Mouse (Mus musculus): ENCODE results near the gene Syne2. TPM values are rescaled to one million over a fixed set of nuclear protein-coding genes. Genes with fewer than 3 reads are reported as not detected.
A peak's percentile ranks its signal among the peaks of the same experiment; 100 is the strongest.

Syne2 gene
- total RNA-seq, 2 experiments from 2014 or later = 46.8 to 78.3 TPM

DNA sequence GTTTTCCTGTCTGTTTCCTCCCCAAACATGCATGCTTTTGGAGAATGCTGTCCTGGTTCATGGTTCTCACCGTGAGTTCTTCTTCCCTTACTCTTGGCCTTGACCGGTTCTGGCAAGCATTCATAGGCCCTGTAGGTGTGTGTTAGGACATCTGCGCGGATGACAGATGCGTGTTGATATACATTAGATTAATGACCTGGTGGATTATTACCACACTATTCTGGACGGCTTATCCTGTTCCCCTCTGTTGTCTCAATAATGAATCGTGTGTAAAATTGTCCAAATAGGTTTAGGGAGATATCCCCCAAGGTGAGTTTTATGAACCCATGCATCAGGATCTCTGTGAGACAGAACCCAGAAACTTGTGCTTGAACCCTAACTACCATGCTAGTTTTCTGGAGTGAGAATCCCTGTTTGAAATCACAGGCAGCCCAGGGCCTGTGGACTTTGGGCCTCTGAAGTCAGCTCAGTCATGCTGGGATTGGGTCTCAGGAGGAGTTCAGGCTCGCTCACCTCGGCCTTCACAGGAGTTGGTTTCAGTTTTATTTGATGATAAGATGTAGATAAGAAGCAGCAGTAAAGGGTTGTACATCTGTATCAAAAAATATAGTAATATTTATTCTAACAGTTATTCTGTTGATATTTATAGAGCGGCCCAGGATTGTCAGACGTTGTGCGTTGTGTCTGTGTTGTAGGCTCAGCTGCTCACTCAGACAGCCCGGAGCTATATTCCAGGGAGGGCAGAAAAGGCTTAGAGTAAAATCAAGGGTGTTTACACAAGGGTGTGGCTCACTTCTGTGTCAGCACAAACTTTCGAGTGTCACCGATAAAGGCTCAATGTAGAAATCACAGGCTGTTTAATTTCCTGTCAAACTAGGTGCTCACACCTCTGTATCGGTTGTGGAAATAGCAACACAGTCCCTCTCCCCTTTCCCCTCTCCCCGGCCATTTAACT is 48.8 kb downstream of the Syne2 start:
- no peak for DNase-seq

- no peak for DNase-seq
Measured at GRCm38 (mm10) chr12:75873546-75874235, 55.8 kb downstream of the Syne2 start.

DNA sequence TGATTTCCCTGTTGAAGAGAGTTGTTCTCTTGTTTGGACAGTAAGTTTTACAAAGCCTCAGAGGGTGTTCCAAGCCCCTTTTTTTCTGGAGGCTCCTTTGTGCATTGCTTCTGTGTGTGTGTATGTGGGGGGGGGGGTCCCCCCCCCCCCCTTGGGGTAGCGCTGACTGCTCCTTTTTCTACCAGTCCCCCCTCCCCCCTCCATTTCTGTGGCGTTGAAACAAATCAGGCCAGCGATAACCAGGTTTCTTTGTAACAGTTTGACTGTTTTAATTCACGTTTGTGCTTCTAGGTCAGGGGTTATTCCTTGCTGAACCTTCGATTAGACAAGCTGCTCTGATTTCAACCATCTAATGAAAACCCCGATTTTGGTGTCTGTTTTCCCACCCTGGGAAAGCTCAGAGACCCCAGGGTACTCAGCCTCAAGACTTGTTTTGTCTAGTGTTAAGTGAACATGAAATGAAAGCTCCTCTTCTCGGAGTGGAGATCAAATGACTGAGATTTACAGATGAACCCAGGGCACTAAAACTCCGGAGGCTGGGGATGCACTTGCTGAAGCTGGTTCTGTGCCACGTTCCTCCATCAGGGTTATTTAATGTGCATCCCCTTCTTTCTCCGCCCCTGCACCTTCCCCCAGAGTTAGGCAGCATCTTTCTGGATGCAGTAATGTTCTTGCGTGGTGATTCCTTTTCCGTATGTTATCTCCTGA is 56.5 kb downstream of the Syne2 start:
- no peak for DNase-seq

DNA sequence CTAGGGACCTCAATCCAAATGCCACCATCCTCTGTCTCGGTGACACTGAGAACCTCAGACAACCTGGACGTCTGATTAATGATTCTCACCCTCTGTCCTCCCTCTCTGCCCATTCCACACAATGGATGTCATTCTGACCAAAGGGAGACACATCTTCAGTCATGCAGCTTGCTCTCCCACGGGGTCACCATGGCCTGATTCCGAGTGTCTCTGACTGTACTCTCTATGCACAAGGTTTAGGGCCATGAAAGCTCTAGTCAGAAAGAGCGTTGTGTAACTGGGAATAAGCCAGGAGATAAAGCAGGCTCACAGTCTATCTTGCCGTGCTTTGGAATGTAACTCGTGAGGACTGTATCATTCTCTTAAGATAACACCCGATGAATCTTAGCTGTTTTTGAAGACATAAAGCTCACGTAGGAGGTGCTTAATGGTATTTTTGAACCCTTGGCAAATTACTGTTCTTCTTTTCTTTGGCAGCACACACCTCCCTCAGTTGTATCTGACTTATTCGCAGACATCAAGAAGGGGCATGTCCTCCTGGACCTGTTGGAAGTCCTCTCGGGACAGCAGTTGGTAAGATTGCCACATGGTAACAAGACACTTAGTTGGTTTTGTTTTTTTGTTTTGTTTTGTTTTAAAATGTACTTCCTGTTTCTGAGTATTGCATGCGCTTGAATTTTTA is 61.8 kb downstream of the Syne2 start:
- DNase-seq = no peak

GRCm38 (mm10) chr12:75881554-75881953 is 63.6 kb downstream of the Syne2 start:
- no peak for DNase-seq

- no peak for DNase-seq
Measured at GRCm38 (mm10) chr12:75886161-75886560, 68.2 kb downstream of the Syne2 start.

DNA sequence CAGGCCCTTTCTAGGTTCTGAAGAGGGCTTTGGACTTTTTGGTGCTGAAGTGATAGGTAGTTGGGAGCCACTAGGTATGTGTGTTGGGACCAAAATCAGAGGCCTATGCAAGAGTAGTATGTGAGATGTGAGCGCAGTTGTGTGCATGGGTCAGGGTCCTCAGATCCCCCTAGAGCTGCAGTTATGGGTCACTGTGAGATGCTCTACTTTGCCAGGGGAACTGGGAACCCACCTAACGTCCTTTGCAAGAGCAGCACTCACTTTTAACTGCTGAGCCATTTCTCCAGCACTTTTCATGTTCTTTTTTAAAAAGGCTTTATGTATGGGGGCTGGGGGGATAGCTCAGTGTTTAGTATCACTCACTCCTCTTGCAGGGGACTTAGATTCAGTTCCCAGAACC is 69.0 kb downstream of the Syne2 start:
- no peak for DNase-seq

DNA sequence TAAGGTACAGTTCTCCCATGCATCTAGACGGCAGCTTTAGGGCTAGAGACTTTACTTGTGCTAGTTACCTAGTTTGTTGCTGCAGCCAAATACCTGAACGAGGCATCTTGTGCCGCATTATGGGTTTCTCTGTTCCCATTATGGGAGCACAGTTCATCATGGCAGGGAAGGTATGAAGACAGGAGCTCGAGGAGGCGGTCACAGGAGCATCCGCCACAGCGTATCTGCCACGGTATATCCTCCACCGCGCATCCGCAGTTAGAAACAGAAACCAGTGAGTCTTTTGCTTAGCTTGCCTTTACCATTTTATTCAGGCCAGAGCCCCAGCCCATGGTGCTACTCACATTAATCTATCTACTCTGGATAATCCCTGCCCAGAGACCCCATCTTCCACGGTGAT is 70.8 kb downstream of the Syne2 start:
- DNase-seq = no peak

GRCm38 (mm10) chr12:75891206-75891605 is 73.3 kb downstream of the Syne2 start:
- no peak for DNase-seq

GRCm38 (mm10) chr12:75893392-75893791 is 75.5 kb downstream of the Syne2 start:
- DNase-seq = peak; percentile 39

GRCm38 (mm10) chr12:75894316-75894997 is 76.5 kb downstream of the Syne2 start:
- DNase-seq = no peak

DNA sequence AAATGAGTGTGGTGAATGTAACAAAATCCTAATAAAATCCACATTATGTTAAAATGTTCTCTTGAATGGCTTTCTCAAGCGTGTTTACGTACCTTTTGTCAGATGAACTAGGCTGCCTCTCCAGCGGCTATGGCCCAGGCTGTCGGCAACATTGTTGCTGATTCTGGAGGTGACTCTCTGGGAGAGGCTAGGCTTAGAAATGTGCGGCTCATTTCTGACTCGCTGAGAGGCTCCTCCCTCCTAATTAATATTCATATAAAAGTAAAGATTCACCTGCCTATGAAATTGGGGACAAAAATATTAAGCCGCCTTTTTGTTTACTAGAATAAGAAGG is 77.0 kb downstream of the Syne2 start:
- DNase-seq = no peak

GRCm38 (mm10) chr12:75897793-75898192 is 79.9 kb downstream of the Syne2 start:
- DNase-seq = peak; percentile 58

- DNase-seq = no peak
Measured at GRCm38 (mm10) chr12:75901721-75902120, 83.8 kb downstream of the Syne2 start.

DNA sequence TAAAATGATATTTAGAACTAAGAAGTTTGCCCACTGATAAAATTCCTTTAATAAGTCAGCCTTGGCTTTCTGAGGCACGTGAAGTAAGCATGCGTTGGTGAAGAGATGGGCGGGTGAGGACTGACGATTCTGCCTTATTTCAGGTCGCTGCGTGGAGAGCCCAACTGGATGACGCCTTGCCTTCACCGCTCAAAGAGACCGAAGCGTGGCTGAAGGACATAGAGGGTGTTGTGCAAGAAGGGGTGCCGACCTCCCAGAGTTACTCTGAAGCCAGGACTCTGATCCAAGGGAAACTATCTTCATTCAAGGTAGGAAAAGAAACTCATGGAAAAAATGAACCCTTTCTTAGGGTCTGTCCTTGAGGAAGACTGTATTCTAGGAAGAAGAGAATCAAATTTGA is 86.1 kb downstream of the Syne2 start:
- peak; percentile 24 for DNase-seq

- DNase-seq = no peak
Measured at GRCm38 (mm10) chr12:75905304-75905703, 87.4 kb downstream of the Syne2 start.

- DNase-seq = no peak
Measured at GRCm38 (mm10) chr12:75908466-75908865, 90.5 kb downstream of the Syne2 start.

GRCm38 (mm10) chr12:75915694-75916093 is 97.8 kb downstream of the Syne2 start:
- DNase-seq = peak; percentile 36

GRCm38 (mm10) chr12:75918415-75918814 is 100.5 kb downstream of the Syne2 start:
- peak; percentile 29 for DNase-seq

- DNase-seq = peak; percentile 44
Measured at GRCm38 (mm10) chr12:75918914-75919313, 101.0 kb downstream of the Syne2 start.

DNA sequence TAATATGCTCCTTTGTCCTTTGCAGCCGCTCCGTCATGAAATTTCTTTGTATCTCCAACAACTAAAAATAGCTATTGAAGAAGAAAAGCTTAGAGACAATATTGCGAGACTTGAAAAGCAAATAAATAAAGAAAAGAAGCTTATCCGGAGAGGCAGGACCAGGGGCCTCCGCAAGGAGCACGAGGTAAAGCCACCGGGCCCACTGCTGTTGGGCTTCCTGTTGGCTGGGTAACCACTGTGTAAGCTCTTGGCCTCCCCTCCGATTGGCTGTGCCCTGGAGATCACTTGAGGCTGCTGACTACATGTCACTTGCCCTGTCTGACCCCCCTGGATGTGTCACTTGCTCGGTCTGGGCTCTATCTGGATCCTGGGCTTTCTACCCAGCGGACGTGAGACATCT is 105.0 kb downstream of the Syne2 start:
- DNase-seq = peak; percentile 19

- DNase-seq = no peak
Measured at GRCm38 (mm10) chr12:75924852-75925251, 106.9 kb downstream of the Syne2 start.
